Mouse (Mus musculus): ENCODE measurements at regions not wholly inside any gene's neighbourhood (a gene's known extent, or its start where the extent isn't known, plus 50 kb on each side); places are given as distances from the start of the nearest gene placed in this dataset.

GRCm38 (mm10) chr10:100685748-100686147, 95.5 kb downstream of the 1700017N19Rik start:
- DNase-seq (ENCODE audit: low read depth, low spot score), result no peak

GRCm38 (mm10) chr10:100695944-100696343, 105.7 kb downstream of the 1700017N19Rik start:
- no peak for DNase-seq (ENCODE audit: low read depth, low spot score)

GRCm38 (mm10) chr10:100699206-100699605, 108.9 kb downstream of the 1700017N19Rik start:
- no peak for DNase-seq (ENCODE audit: low read depth, low spot score)

- DNase-seq (ENCODE audit: low read depth, low spot score), result no peak
Measured at GRCm38 (mm10) chr10:100700281-100701205, 110.3 kb downstream of the 1700017N19Rik start.

GRCm38 (mm10) chr10:100701938-100702337, 111.7 kb downstream of the 1700017N19Rik start:
- no peak for DNase-seq (ENCODE audit: low read depth, low spot score)

GRCm38 (mm10) chr10:100716084-100716667, 125.9 kb downstream of the 1700017N19Rik start:
- no peak for DNase-seq (ENCODE audit: low read depth, low spot score)

- DNase-seq (ENCODE audit: low read depth, low spot score), result no peak
Measured at GRCm38 (mm10) chr10:100718574-100718973, 128.3 kb downstream of the 1700017N19Rik start.

GRCm38 (mm10) chr10:100741269-100741668, 151.0 kb downstream of the 1700017N19Rik start:
- DNase-seq (ENCODE audit: low read depth, low spot score), result no peak

- peak; percentile 57 for DNase-seq (ENCODE audit: low read depth, low spot score)
Measured at GRCm38 (mm10) chr10:100742065-100742464, 151.8 kb downstream of the 1700017N19Rik start.

- no peak for DNase-seq (ENCODE audit: low read depth, low spot score)
Measured at GRCm38 (mm10) chr10:100746151-100746550, 155.9 kb downstream of the 1700017N19Rik start.

GRCm38 (mm10) chr10:100754957-100755356, 164.7 kb downstream of the 1700017N19Rik start:
- no peak for DNase-seq (ENCODE audit: low read depth, low spot score)

GRCm38 (mm10) chr10:100774252-100774651, 184.0 kb downstream of the 1700017N19Rik start:
- no peak for DNase-seq (ENCODE audit: low read depth, low spot score)

GRCm38 (mm10) chr10:100792166-100792565, 201.9 kb downstream of the 1700017N19Rik start:
- no peak for DNase-seq (ENCODE audit: low read depth, low spot score)

GRCm38 (mm10) chr10:100792569-100792968, 202.3 kb downstream of the 1700017N19Rik start:
- no peak for DNase-seq (ENCODE audit: low read depth, low spot score)

GRCm38 (mm10) chr10:100795215-100795972, 205.1 kb downstream of the 1700017N19Rik start:
- DNase-seq (ENCODE audit: low read depth, low spot score), result no peak

- DNase-seq (ENCODE audit: low read depth, low spot score), result no peak
Measured at GRCm38 (mm10) chr10:100811639-100812038, 221.4 kb downstream of the 1700017N19Rik start.

- DNase-seq (ENCODE audit: low read depth, low spot score), result no peak
Measured at GRCm38 (mm10) chr10:100834794-100835193, 244.5 kb downstream of the 1700017N19Rik start.

- no peak for DNase-seq (ENCODE audit: low read depth, low spot score)
Measured at GRCm38 (mm10) chr10:100853213-100853612, 262.9 kb downstream of the 1700017N19Rik start.

GRCm38 (mm10) chr10:100856509-100856908, 266.2 kb downstream of the 1700017N19Rik start:
- DNase-seq (ENCODE audit: low read depth, low spot score), result no peak

- DNase-seq (ENCODE audit: low read depth, low spot score), result peak; percentile 42
Measured at GRCm38 (mm10) chr10:100865501-100866181, 275.4 kb downstream of the 1700017N19Rik start.

- peak; percentile 33 for DNase-seq (ENCODE audit: low read depth, low spot score)
Measured at GRCm38 (mm10) chr10:100868360-100868916, 278.2 kb downstream of the 1700017N19Rik start.
